Mouse (Mus musculus) liver, adult 2 months (tissue): ENCODE results near the gene Spaar.
A peak's percentile ranks its signal among the peaks of the same experiment; 100 is the strongest.

Source experiments
- CTCF ChIP-seq: fragments of 200-500 bp; IDR thresholded peaks from 2 replicates; pipeline ENCODE4 v1.5.1; 2011; ENCODE audit warnings: low read depth, low read length, control low read depth
- POLR2A ChIP-seq: fragments of 200-500 bp; IDR thresholded peaks from 2 replicates; pipeline ENCODE4 v1.6.1; 2011; ENCODE audit warnings: low read length, control low read depth; ENCODE audit not compliant: insufficient read depth; ENCODE audit errors: extremely low read depth

GRCm38 (mm10) chr4:43703439-43703838, 26.4 kb upstream of the Spaar start:
- TF ChIP-seq POLR2A, result no peak
- peak; percentile 46 for TF ChIP-seq CTCF
